Mouse (Mus musculus) hindbrain, embryonic 16.5 days (tissue): ENCODE data around the gene Rmdn3. TPM values are rescaled to one million over a fixed set of nuclear protein-coding genes. Genes with fewer than 3 reads are reported as not detected.

Experiments used
- ATAC-seq: fragments of 200-750 bp; cut with Nextera tagmentation; 2 replicates; pipeline ENCODE4 v1.8.0; 2017; ENCODE audit warnings: moderate TSS enrichment, moderate library complexity
- H3K27ac ChIP-seq: fragments of 300-500 bp; sonication (generic); 2 replicates; pipeline ENCODE4 v1.5.1; 2014; ENCODE audit warnings: low read depth, mild to moderate bottlenecking, control low read depth, low read length, moderate library complexity
- H3K27me3 ChIP-seq: fragments of 300-500 bp; sonication (generic); replicated peaks from 2 replicates; pipeline ENCODE4 v1.6.1; 2014; ENCODE audit warnings: low read length; ENCODE audit not compliant: control insufficient read depth, insufficient read depth
- H3K36me3 ChIP-seq: fragments of 300-500 bp; sonication (generic); 2 replicates; pipeline ENCODE4 v1.6.1; 2014; ENCODE audit warnings: mild to moderate bottlenecking, low read length, moderate library complexity, mixed read lengths; ENCODE audit not compliant: control insufficient read depth, insufficient read depth
- H3K4me1 ChIP-seq: fragments of 300-500 bp; sonication (generic); 2 replicates; pipeline ENCODE4 v1.6.1; 2014; ENCODE audit warnings: low read depth, low read length; ENCODE audit not compliant: control insufficient read depth, insufficient read depth
- H3K4me2 ChIP-seq: fragments of 300-500 bp; sonication (generic); 2 replicates; pipeline ENCODE4 v1.6.1; 2014; ENCODE audit warnings: mild to moderate bottlenecking, low read length, control low read depth, moderate library complexity
- H3K4me3 ChIP-seq: fragments of 300-500 bp; sonication (generic); 2 replicates; pipeline ENCODE4 v1.5.1; 2014; ENCODE audit warnings: mild to moderate bottlenecking, low read length, control low read depth, moderate library complexity
- H3K9ac ChIP-seq: fragments of 300-500 bp; sonication (generic); 2 replicates; pipeline ENCODE4 v1.6.1; 2014; ENCODE audit warnings: low read depth, mild to moderate bottlenecking, control low read depth, low read length, moderate library complexity
- H3K9me3 ChIP-seq: fragments of 300-500 bp; sonication (generic); 2 replicates; pipeline ENCODE4 v1.6.1; 2014; ENCODE audit warnings: mild to moderate bottlenecking, low read length, moderate library complexity; ENCODE audit not compliant: control insufficient read depth
- WGBS: fragments of 180-500 bp; shearing (Covaris S2); extraction: QIAGEN DNeasy Blood & Tissue Kit; methylation state at CpG from one replicate; pipeline ENCODE4 v1.1.7; 2014; 5-methylcytosine and 5-hydroxymethylcytosine counted together
- polyA plus RNA-seq: library from polyadenylated mRNA; unstranded; fragments of >200 nt; fragmentation: Nextera tagmentation; extraction: Ambion mirVana; gene quantifications from 2 replicates; pipeline ENCODE4 v1.2.1, GENCODE M21; 2015

Gene Rmdn3
- 49.3 and 50.1 TPM in 2 replicates for polyA plus RNA-seq

GRCm38 (mm10) chr2:119156681-119157572 lies at the start of gene Rmdn3:
Gene Rmdn3 (minus strand): TSS chr2:119157034.
- peak within 1 kb of the TSS; percentile 77 for H3K4me2 ChIP-seq
- ATAC-seq, result peak; percentile 93
- no peaks in the 10 kb centered on the region for H3K27me3 ChIP-seq
- no peaks in the 10 kb centered on the region for H3K9me3 ChIP-seq
- peak within 1 kb of the TSS; percentile 82 for H3K27ac ChIP-seq
- peak within 1 kb of the TSS; percentile 96 for H3K4me3 ChIP-seq
- peak within 1 kb of the TSS; percentile 98 for H3K9ac ChIP-seq
- under 1% methylated on average over 51 of the region's 57 CpGs for WGBS
- H3K36me3 ChIP-seq, result peaks cover 15% of the 10 kb centered on the region
- H3K4me1 ChIP-seq, result peaks cover 18% of the 10 kb centered on the region

- no peak overlapping the region for H3K27ac ChIP-seq
- H3K27me3 ChIP-seq, result no peaks in the 10 kb centered on the region
- H3K9ac ChIP-seq, result no peak overlapping the region
- WGBS, result 76% methylated on average over 4 of the region's 4 CpGs
- H3K9me3 ChIP-seq, result no peaks in the 10 kb centered on the region
- H3K4me1 ChIP-seq, result peaks cover 8% of the 10 kb centered on the region
- no peak overlapping the region for H3K4me3 ChIP-seq
- no peak overlapping the region for H3K4me2 ChIP-seq
- no peaks in the 10 kb centered on the region for H3K36me3 ChIP-seq
- no peak for ATAC-seq
Measured at GRCm38 (mm10) chr2:119203871-119204460, 47.1 kb upstream of the Rmdn3 start.

GRCm38 (mm10) chr2:119202914-119203453 lies 46.1 kb upstream of the Rmdn3 start:
- H3K27ac ChIP-seq, result no peak overlapping the region
- no peaks in the 10 kb centered on the region for H3K27me3 ChIP-seq
- no peaks in the 10 kb centered on the region for H3K36me3 ChIP-seq
- peaks cover 11% of the 10 kb centered on the region for H3K4me1 ChIP-seq
- ATAC-seq, result no peak
- no peak overlapping the region for H3K4me3 ChIP-seq
- no peak overlapping the region for H3K9ac ChIP-seq
- H3K4me2 ChIP-seq, result no peak overlapping the region
- no peaks in the 10 kb centered on the region for H3K9me3 ChIP-seq
- 61% methylated on average over 5 of the region's 5 CpGs for WGBS

GRCm38 (mm10) chr2:119198934-119199333 lies 42.1 kb upstream of the Rmdn3 start:
- H3K4me1 ChIP-seq, result peaks cover 6% of the 10 kb centered on the region
- no peak overlapping the region for H3K4me3 ChIP-seq
- H3K27me3 ChIP-seq, result no peaks in the 10 kb centered on the region
- no peak overlapping the region for H3K4me2 ChIP-seq
- H3K9ac ChIP-seq, result no peak overlapping the region
- WGBS, result 47% methylated on average over 3 of the region's 3 CpGs
- peak; percentile 56; the same call in 1 of the 2 replicates for ATAC-seq
- no peak overlapping the region for H3K27ac ChIP-seq
- no peaks in the 10 kb centered on the region for H3K9me3 ChIP-seq
- H3K36me3 ChIP-seq, result no peaks in the 10 kb centered on the region

- Histone ChIP-seq H3K9me3 (no peaks in the 10 kb centered on the region), H3K4me1 (peaks cover 6% of the 10 kb centered on the region), H3K4me2 (no peak overlapping the region), H3K9ac (no peak overlapping the region), H3K27ac (no peak overlapping the region), H3K4me3 (no peak overlapping the region), H3K36me3 (no peaks in the 10 kb centered on the region), H3K27me3 (no peaks in the 10 kb centered on the region)
- ATAC-seq, result no peak
- 58% methylated on average over 1 of the region's 1 CpGs for WGBS
Measured at GRCm38 (mm10) chr2:119198049-119198448, 41.2 kb upstream of the Rmdn3 start.

- Histone ChIP-seq H3K4me3 (no peak overlapping the region), H3K27ac (no peak overlapping the region), H3K4me1 (peaks cover 6% of the 10 kb centered on the region), H3K27me3 (no peaks in the 10 kb centered on the region), H3K4me2 (no peak overlapping the region), H3K36me3 (no peaks in the 10 kb centered on the region), H3K9me3 (no peaks in the 10 kb centered on the region), H3K9ac (no peak overlapping the region)
- no peak for ATAC-seq
- 75% methylated on average over 1 of the region's 1 CpGs for WGBS
Measured at GRCm38 (mm10) chr2:119197493-119197892, 40.7 kb upstream of the Rmdn3 start.

- Histone ChIP-seq H3K4me2 (no peak overlapping the region), H3K27me3 (no peaks in the 10 kb centered on the region), H3K9me3 (no peaks in the 10 kb centered on the region), H3K27ac (no peak overlapping the region), H3K4me3 (no peak overlapping the region), H3K4me1 (peaks cover 6% of the 10 kb centered on the region), H3K9ac (no peak overlapping the region), H3K36me3 (no peaks in the 10 kb centered on the region)
- no peak for ATAC-seq
- 44% methylated on average over 4 of the region's 4 CpGs for WGBS
Measured at GRCm38 (mm10) chr2:119196316-119197108, 39.7 kb upstream of the Rmdn3 start.

GRCm38 (mm10) chr2:119194140-119194539 lies 37.3 kb upstream of the Rmdn3 start:
- H3K27ac ChIP-seq, result peak overlapping the region; percentile 9; the same call in 1 of the 2 replicates
- no peak overlapping the region for H3K4me2 ChIP-seq
- no peaks in the 10 kb centered on the region for H3K36me3 ChIP-seq
- H3K4me3 ChIP-seq, result no peak overlapping the region
- H3K9ac ChIP-seq, result no peak overlapping the region
- peaks cover 6% of the 10 kb centered on the region for H3K4me1 ChIP-seq
- no peaks in the 10 kb centered on the region for H3K27me3 ChIP-seq
- ATAC-seq, result no peak
- WGBS, result 83% methylated on average over 5 of the region's 5 CpGs
- H3K9me3 ChIP-seq, result no peaks in the 10 kb centered on the region
